Mouse (Mus musculus): ENCODE results near the gene Zscan22.
A peak's percentile ranks its signal among the peaks of the same experiment; 100 is the strongest.
"Not testable (repeated sequence)": the region's sequence is repeated elsewhere in the genome, so short reads cannot be mapped to it uniquely, and the experiment has no call there.

The Zscan22 gene

DNA sequence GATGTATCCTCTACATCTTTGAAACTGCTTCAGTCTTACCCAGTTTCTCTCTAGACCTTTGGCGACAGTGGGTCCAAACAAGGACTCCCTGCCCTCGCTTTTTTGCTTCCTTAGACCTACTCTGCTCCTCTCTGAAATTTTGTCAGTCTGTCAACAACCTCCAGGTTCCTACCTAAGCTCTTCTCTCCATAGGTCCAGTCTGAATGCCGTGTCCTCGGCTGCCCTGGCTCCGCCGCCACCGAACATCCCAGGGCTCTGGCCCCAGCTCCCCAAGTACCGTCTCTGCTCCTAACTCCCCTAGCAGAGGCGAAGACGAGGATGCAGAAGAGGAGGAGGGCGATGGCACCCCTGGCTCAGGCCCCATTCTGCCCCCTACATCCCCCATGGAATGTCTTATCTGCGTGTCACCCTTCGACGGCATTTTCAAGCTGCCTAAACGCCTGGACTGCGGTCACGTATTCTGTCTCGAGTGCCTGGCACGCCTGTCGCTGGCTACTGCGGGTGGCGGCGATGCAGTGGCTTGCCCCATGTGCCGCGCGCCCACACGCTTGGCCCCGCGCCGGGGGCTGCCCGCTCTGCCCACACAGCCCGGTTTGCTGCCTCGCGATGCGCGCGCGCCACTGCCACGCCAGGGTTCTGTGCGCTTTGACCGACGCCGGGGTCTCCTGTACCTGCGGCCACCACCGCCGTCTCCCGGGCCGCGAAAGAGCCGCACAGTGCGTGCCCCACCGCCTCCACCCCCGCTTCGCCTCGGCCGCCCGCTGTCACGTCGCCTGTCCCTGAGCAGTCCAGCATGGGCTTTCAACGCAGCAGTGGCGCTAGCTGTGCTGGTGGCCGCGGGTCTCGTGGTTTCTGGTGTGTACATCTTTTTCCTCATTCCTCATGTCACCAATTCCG, 30.3 kb downstream of the Zscan22 start:
- peak; percentile 37 for DNase-seq

GRCm38 (mm10) chr7:12933615-12934140, 36.1 kb downstream of the Zscan22 start:
- no peak for DNase-seq

GRCm38 (mm10) chr7:12934808-12935207, 37.2 kb downstream of the Zscan22 start:
- DNase-seq, result no peak

- DNase-seq, result not testable (repeated sequence)
Observed at GRCm38 (mm10) chr7:12937254-12937803, 39.7 kb downstream of the Zscan22 start.

DNA sequence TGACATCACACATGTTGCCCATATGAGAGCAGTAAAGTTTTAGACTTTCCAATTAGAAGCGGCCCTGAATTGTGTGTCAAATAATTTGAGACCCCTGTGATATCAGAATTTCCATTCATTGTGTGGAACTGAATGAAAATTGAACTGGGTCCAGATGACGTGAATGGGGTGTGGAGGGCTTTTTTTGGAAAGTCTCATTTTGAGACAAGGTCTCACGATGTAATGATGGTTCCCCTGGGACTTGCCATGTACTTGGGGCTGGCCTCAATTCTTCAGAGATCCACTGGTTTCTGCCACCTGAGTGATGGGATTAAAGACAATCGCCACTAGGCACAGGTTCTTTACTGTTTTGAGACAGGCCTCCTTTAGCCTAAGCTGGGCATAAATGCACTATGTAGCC, 43.0 kb downstream of the Zscan22 start:
- no peak for DNase-seq

- DNase-seq, result no peak
Observed at GRCm38 (mm10) chr7:12943488-12943887, 45.9 kb downstream of the Zscan22 start.

DNA sequence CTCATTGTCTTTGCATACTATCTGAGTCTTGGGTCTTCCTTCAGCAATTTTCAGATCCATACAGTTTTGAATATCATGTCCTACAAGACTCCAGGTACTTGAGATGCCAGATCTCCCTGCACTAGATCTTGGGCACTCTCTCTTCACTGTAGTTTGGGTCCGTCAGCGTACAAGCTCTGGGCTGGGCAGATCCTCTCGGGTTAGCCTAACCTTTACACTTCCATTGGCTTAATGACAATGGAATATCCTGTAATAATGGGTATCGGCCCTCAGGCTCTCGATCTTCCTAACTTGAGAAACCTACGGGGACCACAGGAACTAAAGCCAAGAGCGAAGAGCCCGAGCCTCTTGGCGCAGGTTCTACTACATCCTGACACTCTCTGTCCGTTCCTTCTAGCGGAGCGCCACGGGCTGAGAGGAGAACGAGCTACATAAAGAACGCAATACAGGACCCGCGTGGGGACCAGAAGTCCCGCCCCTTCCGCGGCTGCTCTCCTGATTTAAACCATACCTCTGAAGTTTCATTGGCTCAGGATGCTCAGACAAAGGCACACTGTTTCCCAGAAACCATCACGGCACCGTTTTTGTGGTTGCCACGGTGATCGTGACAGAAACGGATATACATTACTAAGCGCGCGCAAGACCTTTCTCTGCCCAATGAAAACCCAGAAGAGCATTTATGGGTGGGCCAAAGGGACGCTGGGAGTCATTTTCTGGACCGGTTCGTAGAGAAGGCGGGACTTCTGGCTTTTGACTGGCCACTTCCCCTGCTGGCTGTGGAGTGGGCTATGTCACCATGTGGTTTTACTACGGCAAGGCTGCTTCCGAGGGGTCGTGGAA, 51.6 kb downstream of the Zscan22 start:
- DNase-seq, result peak; percentile 99

- DNase-seq, result no peak
Observed at GRCm38 (mm10) chr7:12949872-12950229, 52.2 kb downstream of the Zscan22 start.

DNA sequence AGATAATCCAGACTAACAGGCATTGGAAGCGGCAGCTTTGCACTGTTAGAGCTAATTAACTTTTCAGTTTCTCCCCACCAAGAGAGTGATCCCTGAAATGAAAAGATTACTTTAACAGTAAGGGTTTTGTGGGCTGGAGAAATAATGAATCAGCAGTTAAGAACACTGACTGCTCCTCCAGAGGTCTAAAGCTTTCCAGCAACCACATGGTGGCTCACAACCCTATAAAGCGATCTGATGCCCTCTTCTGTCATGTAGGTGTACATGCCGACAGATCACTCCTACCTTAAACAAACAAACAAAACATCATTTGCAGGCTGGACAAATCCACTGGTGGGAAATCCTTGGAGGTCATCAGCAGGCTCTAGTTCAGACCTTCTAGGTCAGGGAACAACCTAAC, 57.3 kb downstream of the Zscan22 start:
- DNase-seq, result no peak

GRCm38 (mm10) chr7:12957511-12957910, 59.9 kb downstream of the Zscan22 start:
- DNase-seq, result no peak

All from layer of hippocampus, adult 9-11 months (tissue).